Mouse (Mus musculus): ENCODE data around the gene Sytl2. TPM values are rescaled to one million over a fixed set of nuclear protein-coding genes. Genes with fewer than 3 reads are reported as not detected.

Sytl2 gene
- polyA plus RNA-seq, 1 experiment from 2014 or later, result 3.1 TPM

GRCm38 (mm10) chr7:90457517-90457916 lies 155.5 kb downstream of the Sytl2 start:
- peak; percentile 37 for DNase-seq (ENCODE audit: low spot score)
- Histone ChIP-seq H3K27ac (replicated peaks) (peak overlapping the region; percentile 93), H3K36me3 (replicated peaks) (peaks cover 24% of the 10 kb centered on the region), H3K4me1 (peaks cover 19% of the 10 kb centered on the region), H3K9me3 (no peaks in the 10 kb centered on the region), H3K4me3 (peak overlapping the region; percentile 83), H3K27me3 (replicated peaks; ENCODE audit: low read depth, poor library complexity, severe bottlenecking) (no peaks in the 10 kb centered on the region)
- 17% methylated on average over 10 of the region's 10 CpGs for WGBS

Other genes with a start within 250 kb of the Sytl2 start
- gene Picalm, start 172.0 kb upstream of the Sytl2 start, polyA plus RNA-seq (2016; fragmentation: Nextera tagmentation; extraction: Ambion mirVana), result 29.0 and 30.3 TPM in 2 replicates
- 0.10 TPM in 1 of 2 replicates, not detected in the other for gene Ccdc83, start 36.5 kb upstream of the Sytl2 start, polyA plus RNA-seq (2016; fragmentation: Nextera tagmentation; extraction: Ambion mirVana)
- 1.9 and 3.0 TPM in 2 replicates for gene Ccdc89, start 124.3 kb downstream of the Sytl2 start, polyA plus RNA-seq (2016; fragmentation: Nextera tagmentation; extraction: Ambion mirVana)
- gene Crebzf, start 140.5 kb downstream of the Sytl2 start, polyA plus RNA-seq (2016; fragmentation: Nextera tagmentation; extraction: Ambion mirVana), result 26.2 and 27.1 TPM in 2 replicates
- gene Tmem126a, start 155.0 kb downstream of the Sytl2 start, polyA plus RNA-seq (2016; fragmentation: Nextera tagmentation; extraction: Ambion mirVana), result 119 and 120 TPM in 2 replicates
- 35.2 and 36.2 TPM in 2 replicates for gene Tmem126b, start 173.7 kb downstream of the Sytl2 start, polyA plus RNA-seq (2016; fragmentation: Nextera tagmentation; extraction: Ambion mirVana)
- gene Dlg2, start 174.4 kb downstream of the Sytl2 start, polyA plus RNA-seq (2016; fragmentation: Nextera tagmentation; extraction: Ambion mirVana), result 1.3 and 1.7 TPM in 2 replicates